Mouse (Mus musculus) gastrocnemius, adult 18-20 months (tissue): ENCODE results near the gene Stk32b. TPM values are rescaled to one million over a fixed set of nuclear protein-coding genes. Genes with fewer than 3 reads are reported as not detected.

Source experiments
- DNase-seq: peaks from one replicate; pipeline ENCODE4 v3.0.0; 2021; ENCODE audit warnings: low spot score
- total RNA-seq, 2 experiments: library from RNA; stranded (reverse); gene quantifications; 2 replicates each; pipeline ENCODE4 v1.2.3; 2021

The Stk32b gene
- total RNA-seq, 2 experiments from 2014 or later: 0.09 to 0.12 TPM

GRCm38 (mm10) chr5:37525363-37525762, 191.6 kb downstream of the Stk32b start:
- no peak for DNase-seq

- no peak for DNase-seq
Observed at GRCm38 (mm10) chr5:37520441-37520840, 196.5 kb downstream of the Stk32b start.

GRCm38 (mm10) chr5:37512479-37512878, 204.5 kb downstream of the Stk32b start:
- DNase-seq: no peak

GRCm38 (mm10) chr5:37506880-37507519, 210.0 kb downstream of the Stk32b start:
- no peak for DNase-seq

GRCm38 (mm10) chr5:37494984-37495476, 221.9 kb downstream of the Stk32b start:
- DNase-seq: no peak

GRCm38 (mm10) chr5:37472025-37472608, 244.9 kb downstream of the Stk32b start:
- no peak for DNase-seq

GRCm38 (mm10) chr5:37471584-37471983, 245.4 kb downstream of the Stk32b start:
- DNase-seq: no peak

- DNase-seq: no peak
Observed at GRCm38 (mm10) chr5:37469031-37469430, 247.9 kb downstream of the Stk32b start.

GRCm38 (mm10) chr5:37467646-37468045, 249.3 kb downstream of the Stk32b start:
- DNase-seq: no peak

- no peak for DNase-seq
Observed at GRCm38 (mm10) chr5:37465461-37465860, 251.5 kb downstream of the Stk32b start.

- no peak for DNase-seq
Observed at GRCm38 (mm10) chr5:37458236-37458635, 258.7 kb downstream of the Stk32b start.

GRCm38 (mm10) chr5:37457831-37458230, 259.1 kb downstream of the Stk32b start:
- DNase-seq: no peak

GRCm38 (mm10) chr5:37457191-37457590, 259.8 kb downstream of the Stk32b start:
- DNase-seq: no peak

- no peak for DNase-seq
Observed at GRCm38 (mm10) chr5:37456590-37456989, 260.4 kb downstream of the Stk32b start.

GRCm38 (mm10) chr5:37447546-37447945, 269.4 kb downstream of the Stk32b start:
- no peak for DNase-seq

- no peak for DNase-seq
Observed at GRCm38 (mm10) chr5:37442767-37443166, 274.2 kb downstream of the Stk32b start.

GRCm38 (mm10) chr5:37435417-37435816, 281.6 kb downstream of the Stk32b start:
- DNase-seq: no peak

- DNase-seq: no peak
Observed at GRCm38 (mm10) chr5:37427210-37427609, 289.8 kb downstream of the Stk32b start.

- DNase-seq: no peak
Observed at GRCm38 (mm10) chr5:37419028-37419427, 297.9 kb downstream of the Stk32b start.
